Mouse (Mus musculus) retina, postnatal 1 day (tissue): ENCODE data around the gene Ccne1.
"Not testable (repeated sequence)": the region's sequence is repeated elsewhere in the genome, so short reads cannot be mapped to it uniquely, and the experiment has no call there.

ENCODE experiments used
- DNase-seq: peaks from one replicate; pipeline ENCODE4 v3.0.0-alpha.2; 2012

Gene Ccne1

GRCm38 (mm10) chr7:38107371-38108259, at the start of gene Ccne1:
TSS of gene Ccne1 (minus strand) at chr7:38107534.
- peak; percentile 97 for DNase-seq

GRCm38 (mm10) chr7:38155829-38156228, 48.5 kb upstream of the Ccne1 start:
- DNase-seq = no peak

GRCm38 (mm10) chr7:38152571-38152970, 45.2 kb upstream of the Ccne1 start:
- DNase-seq = no peak

- DNase-seq = no peak
Observed at GRCm38 (mm10) chr7:38151706-38152312, 44.5 kb upstream of the Ccne1 start.

- DNase-seq = no peak
Observed at GRCm38 (mm10) chr7:38147477-38147876, 40.1 kb upstream of the Ccne1 start.

GRCm38 (mm10) chr7:38141747-38142545, 34.6 kb upstream of the Ccne1 start:
- peak; percentile 91 for DNase-seq

- DNase-seq = no peak
Observed at GRCm38 (mm10) chr7:38140324-38140723, 33.0 kb upstream of the Ccne1 start.

GRCm38 (mm10) chr7:38134471-38134870, 27.1 kb upstream of the Ccne1 start:
- DNase-seq = no peak

GRCm38 (mm10) chr7:38131186-38131585, 23.9 kb upstream of the Ccne1 start:
- DNase-seq = peak; percentile 77

GRCm38 (mm10) chr7:38129986-38130729, 22.8 kb upstream of the Ccne1 start:
- DNase-seq = peak; percentile 21

- DNase-seq = no peak
Observed at GRCm38 (mm10) chr7:38129491-38129890, 22.2 kb upstream of the Ccne1 start.

GRCm38 (mm10) chr7:38128256-38128655, 20.9 kb upstream of the Ccne1 start:
- DNase-seq = not testable (repeated sequence)

GRCm38 (mm10) chr7:38125565-38126159, 18.3 kb upstream of the Ccne1 start:
- DNase-seq = no peak

GRCm38 (mm10) chr7:38124164-38124563, 16.8 kb upstream of the Ccne1 start:
- DNase-seq = not testable (repeated sequence)

GRCm38 (mm10) chr7:38118594-38118993, 11.3 kb upstream of the Ccne1 start:
- no peak for DNase-seq

GRCm38 (mm10) chr7:38112451-38112850, 5.1 kb upstream of the Ccne1 start:
- no peak for DNase-seq

GRCm38 (mm10) chr7:38111996-38112395, 4.7 kb upstream of the Ccne1 start:
- peak; percentile 69 for DNase-seq

GRCm38 (mm10) chr7:38108260-38108632, 912 bp upstream of the Ccne1 start:
- DNase-seq = no peak

GRCm38 (mm10) chr7:38106711-38107311, 523 bp downstream of the Ccne1 start:
- DNase-seq = peak; percentile 51

GRCm38 (mm10) chr7:38105379-38105778, 2.0 kb downstream of the Ccne1 start:
- DNase-seq = no peak

GRCm38 (mm10) chr7:38104097-38104496, 3.2 kb downstream of the Ccne1 start:
- DNase-seq = no peak

- no peak for DNase-seq
Observed at GRCm38 (mm10) chr7:38094353-38094752, 13.0 kb downstream of the Ccne1 start.
